Mouse (Mus musculus): Measurements from ENCODE around the gene Capg. TPM values are rescaled to one million over a fixed set of nuclear protein-coding genes. Genes with fewer than 3 reads are reported as not detected.

The Capg gene
- polyA plus RNA-seq, 1 experiment from 2014 or later = 9.7 TPM

DNA sequence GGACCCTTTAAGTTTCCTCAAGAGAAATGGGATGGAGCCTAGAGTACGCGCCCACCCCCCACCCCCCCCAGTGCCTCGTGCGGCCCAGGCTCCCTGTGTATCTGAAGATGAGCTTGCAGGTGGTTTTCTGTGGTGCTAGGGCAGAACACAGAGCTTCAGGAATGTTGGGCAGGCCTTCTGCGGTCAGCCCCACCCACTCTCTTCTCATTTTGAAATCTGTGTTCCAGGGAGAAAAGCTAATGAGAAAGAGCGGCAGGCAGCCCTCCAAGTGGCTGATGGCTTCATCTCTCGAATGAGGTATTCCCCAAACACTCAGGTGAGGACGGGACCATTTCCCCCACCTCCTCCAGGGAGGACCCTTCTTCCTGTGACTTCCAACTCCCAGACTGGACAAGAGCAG, 16.6 kb downstream of the Capg start:
- H3K27ac ChIP-seq (replicated peaks) = no peak overlapping the region
- no peaks in the 10 kb centered on the region for H3K9me3 ChIP-seq (replicated peaks)
- WGBS = 83% methylated on average over 8 of the region's 8 CpGs
- H3K4me1 ChIP-seq = peaks cover 10% of the 10 kb centered on the region
- H3K4me3 ChIP-seq = no peak overlapping the region
- no peak for DNase-seq (ENCODE audit: low spot score)
- H3K36me3 ChIP-seq = no peaks in the 10 kb centered on the region
- H3K27me3 ChIP-seq (ENCODE audit: low read depth, poor library complexity, severe bottlenecking) = no peaks in the 10 kb centered on the region

DNA sequence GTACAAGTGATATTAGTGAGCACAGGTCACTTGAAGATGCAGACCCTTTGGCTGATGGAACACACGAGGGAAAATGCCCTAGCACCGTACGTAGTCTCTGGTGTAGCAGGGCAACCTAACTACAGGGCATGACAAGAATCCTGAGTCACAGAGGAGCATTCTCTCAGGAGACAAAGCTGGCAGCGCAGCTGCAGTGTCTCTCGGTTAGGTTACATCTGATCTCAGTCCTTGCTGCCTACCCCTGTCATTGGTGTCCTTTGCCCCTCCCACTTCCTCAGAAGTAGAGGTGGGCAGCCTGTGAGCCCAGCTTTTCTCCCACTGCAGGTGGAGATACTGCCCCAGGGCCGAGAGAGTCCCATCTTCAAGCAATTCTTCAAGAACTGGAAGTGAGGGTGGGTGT, 18.3 kb downstream of the Capg start:
- Histone ChIP-seq H3K4me3 (no peak overlapping the region), H3K36me3 (peaks cover under 1% of the 10 kb centered on the region; the same call in 1 of the 2 replicates), H3K27me3 (ENCODE audit: low read depth, poor library complexity, severe bottlenecking) (no peaks in the 10 kb centered on the region), H3K27ac (replicated peaks) (no peak overlapping the region), H3K4me1 (peaks cover 12% of the 10 kb centered on the region), H3K9me3 (replicated peaks) (no peaks in the 10 kb centered on the region)
- WGBS = 59% methylated on average over 6 of the region's 6 CpGs
- no peak for DNase-seq (ENCODE audit: low spot score)

DNA sequence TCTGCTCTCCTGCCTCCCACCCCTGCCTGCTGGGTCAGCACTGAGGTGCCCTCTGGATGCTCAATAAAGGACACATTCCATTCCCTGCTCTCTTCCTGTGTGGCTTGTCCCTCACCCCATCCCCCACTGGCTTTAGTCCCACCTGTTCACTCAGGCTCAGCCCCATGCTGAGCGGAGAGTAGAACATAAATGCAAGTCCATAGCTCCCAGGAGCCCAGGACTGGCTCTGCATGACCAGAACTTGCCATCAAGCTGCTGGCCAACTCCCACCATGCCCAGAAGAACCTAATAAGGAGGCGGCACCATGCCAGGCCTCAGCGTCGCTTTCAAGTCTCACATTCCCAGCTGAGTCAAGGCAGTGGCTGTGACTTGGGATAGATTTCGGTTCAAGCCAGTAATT, 18.7 kb downstream of the Capg start:
- H3K36me3 ChIP-seq = peaks cover 5% of the 10 kb centered on the region; the same call in 1 of the 2 replicates
- no peak for DNase-seq (ENCODE audit: low spot score)
- H3K27ac ChIP-seq (replicated peaks) = no peak overlapping the region
- H3K4me1 ChIP-seq = peaks cover 12% of the 10 kb centered on the region
- H3K9me3 ChIP-seq (replicated peaks) = no peaks in the 10 kb centered on the region
- WGBS = 81% methylated on average over 5 of the region's 5 CpGs
- no peak overlapping the region for H3K4me3 ChIP-seq
- no peaks in the 10 kb centered on the region for H3K27me3 ChIP-seq (ENCODE audit: low read depth, poor library complexity, severe bottlenecking)

DNA sequence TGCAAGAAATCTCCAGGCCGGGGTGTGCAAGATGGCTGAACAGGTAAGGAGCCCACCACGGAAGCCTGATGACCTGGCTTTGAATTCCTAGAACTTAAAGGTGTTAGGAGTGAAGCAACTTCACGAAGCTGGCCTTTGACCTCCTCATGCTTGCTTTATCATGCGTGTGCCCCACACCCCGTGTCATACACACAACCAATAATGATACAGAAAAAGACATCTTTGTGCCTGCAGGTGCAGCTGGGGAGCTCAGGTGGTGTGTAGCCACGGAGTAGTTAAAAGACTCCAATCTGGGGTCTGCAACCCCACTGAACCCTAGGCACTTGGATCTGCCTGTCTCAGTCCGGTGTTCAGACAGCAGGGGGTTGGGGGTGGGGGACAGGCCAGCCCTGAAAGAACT, 21.3 kb downstream of the Capg start:
- no peaks in the 10 kb centered on the region for H3K27me3 ChIP-seq (ENCODE audit: low read depth, poor library complexity, severe bottlenecking)
- no peak overlapping the region for H3K4me3 ChIP-seq
- H3K9me3 ChIP-seq (replicated peaks) = no peaks in the 10 kb centered on the region
- H3K4me1 ChIP-seq = peaks cover 12% of the 10 kb centered on the region
- WGBS = 70% methylated on average over 7 of the region's 7 CpGs
- DNase-seq (ENCODE audit: low spot score) = no peak
- peaks cover 7% of the 10 kb centered on the region; the same call in 1 of the 2 replicates for H3K36me3 ChIP-seq
- H3K27ac ChIP-seq (replicated peaks) = 0 out of 2 replicates have a peak overlapping the region, but pooled peaks have one; percentile 4

DNA sequence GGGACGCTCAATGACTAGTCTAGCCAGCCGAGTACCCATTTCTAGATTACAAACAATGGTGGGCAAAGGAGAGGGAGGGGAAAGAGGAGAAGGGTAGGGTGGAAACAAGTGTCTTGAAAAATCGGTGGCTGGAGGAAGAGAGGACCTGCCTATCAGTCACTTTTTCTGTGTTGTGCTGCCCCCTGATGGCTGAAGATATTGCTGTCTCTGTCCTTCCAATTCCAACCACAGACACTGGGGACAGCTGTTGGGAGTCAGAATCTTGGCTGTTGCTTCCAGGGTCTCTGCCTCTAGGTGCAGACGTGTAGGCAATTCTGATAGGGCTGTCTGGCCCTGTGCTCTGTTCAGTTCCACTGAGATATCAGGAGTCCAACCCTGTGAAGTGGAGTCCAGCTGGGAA, 21.9 kb downstream of the Capg start:
- no peak overlapping the region for H3K4me3 ChIP-seq
- peak; percentile 84 for DNase-seq (ENCODE audit: low spot score)
- no peaks in the 10 kb centered on the region for H3K9me3 ChIP-seq (replicated peaks)
- no peaks in the 10 kb centered on the region for H3K27me3 ChIP-seq (ENCODE audit: low read depth, poor library complexity, severe bottlenecking)
- H3K4me1 ChIP-seq = peaks cover 12% of the 10 kb centered on the region
- H3K36me3 ChIP-seq = peaks cover 7% of the 10 kb centered on the region; the same call in 1 of the 2 replicates
- H3K27ac ChIP-seq (replicated peaks) = 0 out of 2 replicates have a peak overlapping the region, but pooled peaks have one; percentile 4
- 4% methylated on average over 4 of the region's 4 CpGs for WGBS

DNA sequence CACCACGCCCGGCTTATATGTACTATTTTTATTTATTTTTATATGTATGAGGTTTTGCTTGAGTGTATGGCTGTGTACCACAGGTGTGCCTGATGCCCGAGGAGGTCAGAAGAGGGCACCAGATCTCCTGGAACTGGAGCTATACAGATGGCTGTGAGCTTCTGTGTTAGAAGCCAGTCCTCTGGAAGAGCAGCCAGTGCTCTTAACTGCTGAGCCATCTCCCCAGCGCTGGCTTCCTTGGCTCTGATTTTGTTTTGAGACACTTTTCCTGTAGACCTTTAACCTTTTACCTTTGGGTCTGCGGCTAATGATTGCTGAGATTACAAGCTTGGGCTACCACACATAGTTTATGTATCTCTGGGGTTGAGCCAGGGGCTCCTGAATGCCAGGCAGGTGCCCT, 23.3 kb downstream of the Capg start:
- Histone ChIP-seq H3K36me3 (peaks cover 7% of the 10 kb centered on the region; the same call in 1 of the 2 replicates), H3K27ac (replicated peaks) (no peak overlapping the region), H3K4me3 (no peak overlapping the region), H3K9me3 (replicated peaks) (no peaks in the 10 kb centered on the region), H3K4me1 (peaks cover 11% of the 10 kb centered on the region), H3K27me3 (ENCODE audit: low read depth, poor library complexity, severe bottlenecking) (no peaks in the 10 kb centered on the region)
- WGBS = 93% methylated on average over 5 of the region's 5 CpGs
- no peak for DNase-seq (ENCODE audit: low spot score)

DNA sequence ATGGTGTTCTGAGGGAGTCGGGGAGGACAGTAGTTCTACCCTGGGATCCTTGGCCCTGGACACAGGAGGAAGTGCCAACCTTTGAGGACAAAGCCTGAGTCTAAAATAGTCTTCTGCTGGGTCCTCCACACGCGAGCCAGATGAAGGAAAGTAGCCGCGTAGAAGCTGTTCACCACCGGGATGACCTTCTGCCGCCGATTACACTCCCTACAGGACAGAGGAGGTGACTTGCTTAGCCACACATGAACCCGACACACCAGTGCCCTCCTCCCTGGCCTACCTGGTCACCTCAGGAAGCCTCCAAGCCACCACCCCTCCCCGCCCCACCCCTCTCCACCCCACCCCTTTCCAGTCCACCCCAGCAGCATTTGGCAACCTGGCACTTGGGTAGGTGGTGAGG, 24.5 kb downstream of the Capg start:
- Histone ChIP-seq H3K9me3 (replicated peaks) (no peaks in the 10 kb centered on the region), H3K4me1 (peaks cover 6% of the 10 kb centered on the region), H3K36me3 (peaks cover 11% of the 10 kb centered on the region; the same call in 1 of the 2 replicates), H3K4me3 (no peak overlapping the region), H3K27me3 (ENCODE audit: low read depth, poor library complexity, severe bottlenecking) (no peaks in the 10 kb centered on the region), H3K27ac (replicated peaks) (no peak overlapping the region)
- no peak for DNase-seq (ENCODE audit: low spot score)
- WGBS = 94% methylated on average over 10 of the region's 10 CpGs

DNA sequence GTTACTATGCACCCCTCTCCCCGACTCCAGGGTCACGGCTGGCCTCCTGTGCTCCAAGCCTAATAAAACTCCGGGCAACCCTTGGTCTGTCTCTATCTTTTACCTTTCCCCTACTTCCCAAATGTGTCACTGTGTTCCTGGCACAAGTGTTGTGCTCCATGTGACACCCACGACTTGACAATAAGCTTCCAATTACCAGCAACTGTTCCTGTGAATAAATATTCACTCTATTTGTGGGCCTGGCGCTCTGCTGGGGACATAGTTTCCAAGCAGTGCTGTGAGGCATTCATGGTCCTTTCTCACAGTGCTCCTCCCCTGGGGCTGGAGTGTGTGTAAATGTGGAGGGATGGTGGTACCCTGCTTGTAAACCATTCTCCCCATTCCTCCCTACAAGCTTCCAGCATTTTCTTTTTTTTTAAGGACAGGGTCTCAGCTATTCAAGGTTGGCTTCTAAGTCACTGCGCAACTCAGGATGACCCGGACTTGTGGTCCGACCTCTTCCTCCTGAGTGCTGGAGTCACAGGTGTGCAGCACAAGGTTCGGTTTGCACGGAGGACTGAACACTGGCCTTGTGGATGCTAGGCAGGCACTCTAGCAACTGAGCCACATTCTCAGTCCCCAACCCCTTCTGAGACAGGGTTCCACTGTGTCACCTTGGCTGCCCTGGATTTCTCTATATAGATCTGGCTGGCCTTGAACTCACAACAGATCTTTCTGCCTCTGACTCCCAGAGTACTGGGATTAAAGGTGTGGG, 26.6 kb downstream of the Capg start:
- Histone ChIP-seq H3K9me3 (replicated peaks) (no peaks in the 10 kb centered on the region), H3K27ac (replicated peaks) (no peak overlapping the region), H3K27me3 (ENCODE audit: low read depth, poor library complexity, severe bottlenecking) (no peaks in the 10 kb centered on the region), H3K36me3 (peaks cover 11% of the 10 kb centered on the region; the same call in 1 of the 2 replicates), H3K4me3 (no peak overlapping the region), H3K4me1 (peaks cover 1% of the 10 kb centered on the region)
- DNase-seq (ENCODE audit: low spot score) = no peak
- 90% methylated on average over 10 of the region's 10 CpGs for WGBS

DNA sequence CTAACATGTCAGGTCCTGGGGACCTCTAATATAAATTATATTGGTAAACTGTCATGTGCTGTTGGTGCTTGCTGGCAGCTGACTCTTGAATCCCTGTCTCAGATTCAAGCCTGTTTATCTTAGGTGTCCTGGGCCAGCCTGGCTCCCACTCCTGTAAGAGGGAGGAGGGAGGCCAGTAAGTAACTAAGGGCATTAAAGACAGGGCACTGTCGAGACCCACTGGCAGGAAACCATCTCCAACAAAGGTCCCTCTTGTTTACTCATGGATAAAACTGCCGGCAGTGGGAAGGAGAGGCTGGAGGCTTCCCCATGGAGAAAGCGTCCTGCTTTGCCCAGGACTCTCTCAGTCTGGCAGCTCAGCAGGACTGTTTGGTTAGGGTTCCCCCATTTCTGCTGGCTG, 27.6 kb downstream of the Capg start:
- Histone ChIP-seq H3K36me3 (peaks cover 11% of the 10 kb centered on the region; the same call in 1 of the 2 replicates), H3K27me3 (ENCODE audit: low read depth, poor library complexity, severe bottlenecking) (no peaks in the 10 kb centered on the region), H3K9me3 (replicated peaks) (no peaks in the 10 kb centered on the region), H3K4me3 (no peak overlapping the region), H3K4me1 (no peaks in the 10 kb centered on the region), H3K27ac (replicated peaks) (no peak overlapping the region)
- no peak for DNase-seq (ENCODE audit: low spot score)
- 45% methylated on average over 3 of the region's 3 CpGs for WGBS

DNA sequence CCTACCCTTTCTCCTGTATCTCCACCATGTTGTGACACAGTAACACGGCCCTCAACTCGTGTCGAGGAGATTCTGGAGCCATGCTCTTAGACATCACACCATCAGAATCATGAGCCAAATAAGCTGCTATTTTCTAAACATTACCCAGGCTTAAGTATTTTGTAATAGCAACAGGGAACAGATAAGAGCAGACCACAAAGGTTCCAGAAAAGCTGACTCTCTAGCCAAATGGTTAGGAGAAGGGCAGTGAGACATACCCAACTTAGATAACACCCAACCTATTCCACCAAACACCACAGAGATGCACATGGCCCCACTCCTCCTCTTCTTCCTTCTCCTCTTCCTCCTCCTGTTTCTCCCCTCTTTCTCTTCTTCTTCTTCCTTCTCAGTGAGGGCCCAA, 31.9 kb downstream of the Capg start:
- no peaks in the 10 kb centered on the region for H3K9me3 ChIP-seq (replicated peaks)
- WGBS = 92% methylated on average over 3 of the region's 3 CpGs
- no peak for DNase-seq (ENCODE audit: low spot score)
- no peaks in the 10 kb centered on the region for H3K4me1 ChIP-seq
- no peak overlapping the region for H3K4me3 ChIP-seq
- no peak overlapping the region for H3K27ac ChIP-seq (replicated peaks)
- H3K27me3 ChIP-seq (ENCODE audit: low read depth, poor library complexity, severe bottlenecking) = no peaks in the 10 kb centered on the region
- H3K36me3 ChIP-seq = peaks cover 10% of the 10 kb centered on the region; the same call in 1 of the 2 replicates

DNA sequence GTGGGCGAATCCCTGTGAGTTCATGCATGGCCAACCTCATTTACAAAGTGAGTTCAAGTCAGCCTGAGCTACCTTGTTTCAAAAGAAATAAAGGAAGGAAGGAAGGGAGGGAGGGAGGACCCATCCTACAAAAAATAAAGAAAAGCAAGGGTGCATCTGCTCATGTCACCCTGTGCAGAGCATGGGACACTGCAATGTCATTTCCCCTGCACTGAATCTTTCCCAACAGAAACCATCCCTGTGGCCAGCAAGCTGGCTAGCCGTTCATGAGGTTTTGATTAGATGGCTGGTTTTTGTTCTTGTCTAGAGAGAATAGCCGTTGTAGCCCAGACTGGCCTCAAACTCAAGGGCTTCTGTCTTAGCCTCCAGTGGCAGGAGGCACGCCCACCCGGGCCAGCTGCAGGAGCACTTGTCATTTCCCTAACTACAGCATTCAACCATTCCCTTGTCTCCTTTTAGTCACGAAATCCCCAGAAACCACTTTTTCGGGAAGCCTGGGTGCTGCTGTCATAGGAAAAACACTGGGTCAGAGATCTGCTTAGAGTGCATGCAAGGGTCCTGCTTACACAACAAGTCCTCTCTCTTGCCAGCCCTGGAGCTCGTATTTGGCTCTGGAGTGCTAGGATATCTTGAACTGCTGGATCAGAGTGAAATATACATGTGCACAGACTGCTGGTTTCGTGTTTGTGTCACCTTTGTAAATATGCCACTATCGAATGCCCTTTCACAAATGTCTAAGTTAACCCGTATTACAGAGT, 37.6 kb downstream of the Capg start:
- Histone ChIP-seq H3K27ac (replicated peaks) (no peak overlapping the region), H3K4me1 (0 out of 2 replicates have a peak, but pooled peaks cover 6% of the 10 kb centered on the region), H3K9me3 (replicated peaks) (no peaks in the 10 kb centered on the region), H3K4me3 (no peak overlapping the region), H3K36me3 (peaks cover 6% of the 10 kb centered on the region; the same call in 1 of the 2 replicates), H3K27me3 (ENCODE audit: low read depth, poor library complexity, severe bottlenecking) (no peaks in the 10 kb centered on the region)
- WGBS = 78% methylated on average over 11 of the region's 11 CpGs
- DNase-seq (ENCODE audit: low spot score) = no peak

DNA sequence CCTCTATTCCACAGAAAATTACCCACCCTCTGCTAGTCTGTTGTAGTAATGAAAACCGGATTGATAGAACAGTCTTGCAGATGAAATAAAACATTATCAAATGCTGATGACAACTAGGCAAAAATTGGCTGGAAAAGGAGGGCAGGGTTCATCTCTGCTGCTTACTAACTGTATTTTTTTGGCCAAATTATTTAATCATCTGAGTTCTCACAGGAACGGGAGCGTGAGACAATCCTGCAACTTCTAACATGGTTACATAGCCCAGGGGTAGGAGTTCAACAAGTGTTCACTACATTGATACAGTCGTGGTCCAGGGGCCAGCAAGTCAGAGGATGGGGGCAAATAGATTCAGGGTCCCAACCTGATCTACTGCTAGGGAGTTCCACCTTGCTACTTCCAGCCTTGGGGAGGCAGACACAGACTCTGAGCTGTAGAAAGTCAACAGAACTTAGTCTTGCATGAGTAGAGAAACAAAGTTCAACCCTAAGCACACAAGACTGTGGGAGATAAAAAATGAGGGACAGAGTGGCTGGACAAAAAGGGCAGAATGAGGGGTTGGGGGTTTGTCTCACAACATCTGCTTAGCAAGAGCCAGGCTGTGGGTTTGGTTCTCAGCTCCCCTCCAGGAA, 39.1 kb downstream of the Capg start:
- Histone ChIP-seq H3K4me3 (no peak overlapping the region), H3K36me3 (peaks cover 6% of the 10 kb centered on the region; the same call in 1 of the 2 replicates), H3K27ac (replicated peaks) (no peak overlapping the region), H3K4me1 (0 out of 2 replicates have a peak, but pooled peaks cover 6% of the 10 kb centered on the region), H3K9me3 (replicated peaks) (no peaks in the 10 kb centered on the region), H3K27me3 (ENCODE audit: low read depth, poor library complexity, severe bottlenecking) (no peaks in the 10 kb centered on the region)
- WGBS = 90% methylated on average over 4 of the region's 4 CpGs
- DNase-seq (ENCODE audit: low spot score) = no peak
